ENCODE assay signal across 8 mouse cellular contexts in the genomic region with DNA sequence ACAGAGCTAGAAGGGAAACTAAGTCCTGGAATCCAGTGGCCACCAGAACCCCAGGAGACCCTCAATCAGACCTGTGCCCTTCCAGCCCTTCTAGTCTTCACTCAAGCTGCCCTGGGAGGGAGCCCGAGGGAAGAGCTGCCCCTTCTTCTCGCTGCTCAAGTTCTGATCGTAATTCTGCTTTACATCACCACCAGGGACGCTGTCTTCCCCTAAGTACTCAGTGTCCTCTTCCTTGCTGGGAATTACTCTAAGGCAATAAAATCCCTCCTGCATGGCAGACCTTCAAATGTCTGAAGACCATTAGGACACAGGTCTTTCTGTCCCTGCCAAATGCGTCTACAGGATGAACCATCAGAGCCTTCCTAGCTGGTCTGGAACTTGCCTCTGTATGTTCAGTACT. TPM values are rescaled to one million over a fixed set of nuclear protein-coding genes. Genes with fewer than 3 reads are reported as not detected.
DNase-seq lines count a peak whose midpoint lies in the region; ATAC-seq lines count a peak whose summit lies in the region.

No protein-coding gene starts in this region.

- 22% methylated on average over 5 of the region's 5 CpGs for WGBS in midbrain, embryonic 10.5 days

- DNase-seq in frontal cortex, postnatal 14 days (ENCODE audit: low spot score in 2 of 2) = no peak
- peak; percentile 39 for DNase-seq in A20 (ENCODE audit: low read depth, low spot score)
- DNase-seq in cerebellum, postnatal 14 days = peak; percentile 53 to 55
- peak; percentile 22 for DNase-seq in midbrain, embryonic 10.5 days (ENCODE audit: low spot score)
- DNase-seq in right cerebral cortex, adult 2 months (ENCODE audit: low spot score in 2 of 2) = no peak
- DNase-seq in adrenal gland, postnatal 4 days (ENCODE audit: low spot score in 2 of 2) = no peak
- DNase-seq in gastrocnemius, adult 18-20 months (ENCODE audit: low spot score) = no peak

- no peak overlapping the region for H3K27ac ChIP-seq in midbrain, embryonic 10.5 days (replicated peaks)

- H3K9me3 ChIP-seq in midbrain, embryonic 10.5 days (replicated peaks) = no peaks in the 10 kb centered on the region

- 0 out of 2 replicates have a peak, but pooled peaks have one; percentile 32 for ATAC-seq in frontal cortex, adult (ENCODE audit: low TSS enrichment)

- peaks cover 35% of the 10 kb centered on the region for H3K4me1 ChIP-seq in midbrain, embryonic 10.5 days

- H3K36me3 ChIP-seq in midbrain, embryonic 10.5 days = peaks cover 4% of the 10 kb centered on the region

- H3K27me3 ChIP-seq in midbrain, embryonic 10.5 days (ENCODE audit: low read depth, poor library complexity, severe bottlenecking) = peaks cover 32% of the 10 kb centered on the region

- H3K4me3 ChIP-seq in midbrain, embryonic 10.5 days = no peak overlapping the region

RNA-seq across cellular contexts. Expression of gene Ccdc92, which starts 2.2 kb away (rescaled TPM):
- 12.1 and 13.8 TPM in 2 replicates for polyA plus RNA-seq in midbrain, embryonic 10.5 days (2016; fragmentation: Nextera tagmentation; extraction: Ambion mirVana)
- total RNA-seq in adrenal gland, postnatal 4 days (2021) = 1 to 10 TPM; 5.6 to 7.6 TPM
- total RNA-seq in gastrocnemius, adult 18-20 months (2021) = under 1 TPM; 0.30 to 0.45 TPM

RNA-seq across cellular contexts. Expression of gene Zfp664, which starts 2.5 kb away (rescaled TPM):
- polyA plus RNA-seq in midbrain, embryonic 10.5 days (2016; fragmentation: Nextera tagmentation; extraction: Ambion mirVana) = 155 and 159 TPM in 2 replicates
- total RNA-seq in adrenal gland, postnatal 4 days (2021) = 10 to 100 TPM; 52.5 to 64.6 TPM
- 10 to 100 TPM; 15.9 to 22.7 TPM for total RNA-seq in gastrocnemius, adult 18-20 months (2021)

Comparison
In these comparisons a context has a peak if more than half of its experiments do, and no peak if none do; other contexts are left out.
1. DNase-seq: peak in A20 (single experiment), cerebellum, postnatal 14 days (2 of 2) and midbrain, embryonic 10.5 days (single experiment); none in frontal cortex, postnatal 14 days (0 of 2), right cerebral cortex, adult 2 months (0 of 2), adrenal gland, postnatal 4 days (0 of 2) and gastrocnemius, adult 18-20 months (single experiment).
2. RNA of gene Ccdc92, which starts 2.2 kb away (total RNA-seq): 5.6 to 7.6 TPM in adrenal gland, postnatal 4 days; 0.30 to 0.45 TPM in gastrocnemius, adult 18-20 months; every median in the first group is over 4 times any median in the second.